Mouse (Mus musculus) heart, postnatal 0 days (tissue): ENCODE measurements around the gene Gnl1.

Experiments used
- CTCF ChIP-seq: IDR thresholded peaks from 2 replicates; pipeline ENCODE4 v1.5.1; 2016; ENCODE audit warnings: antibody characterized with exemption, control low read depth, low read depth
- EP300 ChIP-seq: IDR thresholded peaks from 2 replicates; pipeline ENCODE4 v1.6.1; 2016; ENCODE audit warnings: antibody characterized with exemption, low read depth

DNA sequence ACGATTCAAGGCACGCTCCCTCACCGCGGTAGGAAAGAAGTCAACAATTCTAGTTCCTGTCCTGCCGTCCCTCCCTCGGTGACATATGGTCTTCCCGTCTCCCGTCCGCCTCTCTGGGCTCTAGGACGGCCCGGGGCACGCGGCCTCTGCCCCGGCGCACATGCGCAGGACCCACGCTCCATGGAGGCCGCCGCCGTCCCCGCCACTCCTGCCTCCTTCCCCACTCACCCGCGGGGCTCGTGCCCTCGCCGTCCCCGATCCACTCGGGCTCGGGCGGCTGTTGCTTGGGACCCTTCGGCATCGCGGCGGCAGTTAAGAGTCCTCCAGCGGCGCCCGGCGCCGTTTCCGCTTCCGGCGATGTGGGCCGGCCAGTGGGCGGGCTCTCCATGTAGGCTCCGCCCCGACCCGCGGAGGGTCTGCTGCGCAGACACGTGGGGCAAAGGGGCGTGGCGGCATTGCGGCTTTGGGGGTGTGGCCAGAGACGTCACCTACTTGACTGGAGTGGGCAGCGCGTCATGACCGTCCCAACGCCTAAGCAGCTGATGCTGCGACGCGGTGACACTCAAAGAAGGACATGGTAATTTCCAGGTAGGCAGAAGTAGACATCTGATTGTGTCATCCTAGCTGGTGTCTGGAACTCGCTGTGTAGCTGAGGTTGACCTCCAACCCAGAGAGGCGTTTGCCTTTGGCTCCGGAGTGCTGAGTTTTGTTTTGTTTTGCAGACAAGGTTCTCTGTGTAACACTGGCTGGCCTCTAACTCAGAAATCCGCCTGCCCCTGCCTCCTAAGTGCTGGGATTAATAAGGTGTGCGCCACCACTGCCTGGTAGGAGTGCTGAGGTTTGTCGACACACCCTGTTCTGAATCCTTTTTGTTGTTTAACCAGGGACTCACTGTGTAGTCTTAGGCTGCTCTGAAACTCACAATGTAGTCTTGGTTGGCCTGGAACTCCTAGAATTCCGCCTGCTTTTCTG is 9.9 kb upstream of the Gnl1 start, which contains the start of gene Abcf1:
- 0 out of 2 replicates have a peak, but pooled peaks have one; percentile 15 for TF ChIP-seq EP300
- TF ChIP-seq CTCF, result no peak
